Mouse (Mus musculus) ES-E14 (cell line): ENCODE results near the gene Psmf1.

Experiments used
- HCFC1 ChIP-seq: IDR thresholded peaks from 2 replicates; pipeline ENCODE4 v1.6.1; 2012; ENCODE audit warnings: low read length, inconsistent platforms, borderline replicate concordance; ENCODE audit not compliant: insufficient read depth
- MAFK ChIP-seq: IDR thresholded peaks from 2 replicates; pipeline ENCODE4 v1.6.1; 2014; ENCODE audit warnings: mild to moderate bottlenecking, low read depth, low read length, inconsistent platforms; ENCODE audit not compliant: insufficient read depth
- ZNF384 ChIP-seq: IDR thresholded peaks from 2 replicates; pipeline ENCODE4 v1.6.1; 2012; ENCODE audit warnings: low read depth, low read length, inconsistent platforms

DNA sequence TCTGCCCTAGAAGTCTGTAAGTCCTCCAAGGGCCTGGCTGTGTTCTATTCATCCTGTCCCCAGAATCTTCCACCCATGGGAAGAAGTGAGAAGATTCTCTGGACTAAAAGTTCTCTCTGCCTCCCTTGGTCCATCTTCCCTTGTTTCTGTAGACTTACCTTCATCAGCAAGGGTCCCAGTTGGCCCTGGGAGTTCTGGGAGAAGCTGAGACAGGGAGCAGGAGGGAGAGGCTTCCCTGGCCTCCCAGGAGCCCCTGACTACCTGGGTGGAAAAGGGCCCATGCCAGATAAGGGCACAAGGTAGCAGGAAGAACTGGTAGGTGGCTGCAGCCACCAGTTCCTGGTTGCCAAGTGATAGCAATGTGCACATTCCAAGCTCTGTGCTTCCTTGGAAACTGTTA lies at the start of gene Psmf1:
- TF ChIP-seq HCFC1: no peak
- TF ChIP-seq MAFK: no peak
- TF ChIP-seq ZNF384: no peak
